Comparison of ENCODE assay signal across 10 mouse cellular contexts in the genomic region with DNA sequence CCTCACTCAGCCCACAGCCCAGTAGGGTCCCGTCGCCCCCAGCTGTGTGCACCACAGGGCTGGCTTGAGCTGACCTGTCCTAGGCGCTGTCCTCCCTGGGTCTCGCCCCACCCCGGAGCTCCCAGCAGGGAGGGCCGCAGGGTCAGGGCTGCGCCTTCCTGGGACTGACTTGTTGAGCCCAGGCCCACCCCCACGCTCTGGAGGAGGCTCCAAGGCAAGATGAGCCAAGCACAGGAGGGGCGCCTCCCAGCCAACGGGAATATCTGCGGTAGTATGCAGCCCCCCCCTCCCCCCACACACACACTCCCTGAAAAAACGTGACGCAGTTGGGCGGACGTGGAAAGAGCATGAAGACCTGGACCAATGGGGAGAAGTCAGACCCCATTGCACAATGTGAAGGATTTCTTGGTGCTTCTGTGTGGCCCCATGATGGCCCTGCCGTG. TPM values are rescaled to one million over a fixed set of nuclear protein-coding genes. Genes with fewer than 3 reads are reported as not detected.
DNase-seq lines count a peak whose midpoint lies in the region; ATAC-seq lines count a peak whose summit lies in the region.
"Had no signal": no experiment of that assay in that cellular context is flagged by ENCODE, and none has a peak within 500 bp of the region (broad histone marks: within the 10 kb centered on the region; RNA-seq: fewer than 3 reads in every experiment).

No protein-coding gene starts in this region.

- no peaks in the 10 kb centered on the region for H3K36me3 ChIP-seq in embryonic facial prominence, embryonic 12.5 days
- no peaks in the 10 kb centered on the region for H3K36me3 ChIP-seq in heart, embryonic 15.5 days
- no peaks in the 10 kb centered on the region for H3K36me3 ChIP-seq in midbrain, embryonic 16.5 days (ENCODE audit: control insufficient read depth, insufficient read depth, low read length)

- no peak overlapping the region for H3K9ac ChIP-seq in embryonic facial prominence, embryonic 12.5 days
- H3K9ac ChIP-seq in heart, embryonic 15.5 days = peak overlapping the region; percentile 35; the same call in 1 of the 2 replicates
- 0 out of 2 replicates have a peak overlapping the region, but pooled peaks have one; percentile 12 for H3K9ac ChIP-seq in midbrain, embryonic 16.5 days (ENCODE audit: low read depth, low read length)

- peak overlapping the region; percentile 48 for H3K4me2 ChIP-seq in embryonic facial prominence, embryonic 12.5 days (replicated peaks)
- H3K4me2 ChIP-seq in heart, embryonic 15.5 days = peak overlapping the region; percentile 56
- H3K4me2 ChIP-seq in midbrain, embryonic 16.5 days (ENCODE audit: low read length) = peak overlapping the region; percentile 47

- H3K27me3 ChIP-seq in embryonic facial prominence, embryonic 12.5 days = no peaks in the 10 kb centered on the region
- no peaks in the 10 kb centered on the region for H3K27me3 ChIP-seq in heart, embryonic 15.5 days
- no peaks in the 10 kb centered on the region for H3K27me3 ChIP-seq in midbrain, embryonic 16.5 days (ENCODE audit: control insufficient read depth, insufficient read depth, low read depth, low read length)

- DNase-seq in adrenal gland, adult 8-10 months = peak; percentile 24
- peak; percentile 61 for DNase-seq in liver
- no peak for DNase-seq in layer of hippocampus, adult 9-10 months (ENCODE audit: low spot score)
- DNase-seq in left cerebral cortex, adult 11 months (ENCODE audit: low spot score) = no peak

- H3K9me3 ChIP-seq in embryonic facial prominence, embryonic 12.5 days = no peaks in the 10 kb centered on the region
- H3K9me3 ChIP-seq in heart, embryonic 15.5 days (replicated peaks) = no peaks in the 10 kb centered on the region
- no peaks in the 10 kb centered on the region for H3K9me3 ChIP-seq in midbrain, embryonic 16.5 days (replicated peaks; ENCODE audit: control insufficient read depth, low read length, poor library complexity, severe bottlenecking)

- peaks cover 16% of the 10 kb centered on the region for H3K4me1 ChIP-seq in embryonic facial prominence, embryonic 12.5 days
- peaks cover 22% of the 10 kb centered on the region for H3K4me1 ChIP-seq in heart, embryonic 15.5 days (replicated peaks)
- no peaks in the 10 kb centered on the region for H3K4me1 ChIP-seq in midbrain, embryonic 16.5 days (ENCODE audit: control insufficient read depth, insufficient read depth, low read length)

- peak; percentile 67 for ATAC-seq in embryonic facial prominence, embryonic 12.5 days (ENCODE audit: insufficient number of reproducible peaks, insufficient read depth, low FRiP score, low TSS enrichment)
- peak; percentile 82 for ATAC-seq in heart, embryonic 15.5 days (replicated peaks; ENCODE audit: insufficient number of reproducible peaks, insufficient read depth, low FRiP score, low read depth)
- no peak for ATAC-seq in midbrain, embryonic 16.5 days
- ATAC-seq in erythroid progenitor cell, adult 5-6 weeks (replicated peaks; ENCODE audit: low FRiP score, poor library complexity, severe bottlenecking) = no peak

- no peak overlapping the region for H3K4me3 ChIP-seq in embryonic facial prominence, embryonic 12.5 days
- H3K4me3 ChIP-seq in heart, embryonic 15.5 days = peak overlapping the region; percentile 24
- peak overlapping the region; percentile 6; the same call in 1 of the 2 replicates for H3K4me3 ChIP-seq in midbrain, embryonic 16.5 days (ENCODE audit: low read depth, low read length)
- H3K4me3 ChIP-seq: myocyte had no signal

- H3K27ac ChIP-seq in embryonic facial prominence, embryonic 12.5 days = peak overlapping the region; percentile 26; the same call in 1 of the 2 replicates
- peak overlapping the region; percentile 89 for H3K27ac ChIP-seq in heart, embryonic 15.5 days
- no peak overlapping the region for H3K27ac ChIP-seq in midbrain, embryonic 16.5 days (ENCODE audit: low read length)

- WGBS in embryonic facial prominence, embryonic 12.5 days = 11% methylated on average over 16 of the region's 16 CpGs
- 9% methylated on average over 16 of the region's 16 CpGs for WGBS in heart, embryonic 15.5 days
- 14% methylated on average over 16 of the region's 16 CpGs for WGBS in midbrain, embryonic 16.5 days

RNA-seq across cellular contexts. Expression of a gene that starts 51.8 kb away (rescaled TPM):
- total RNA-seq in adrenal gland, adult 8-10 months (2022) = not detected
- polyA plus RNA-seq in embryonic facial prominence, embryonic 12.5 days (2016; fragmentation: Nextera tagmentation; extraction: Ambion mirVana) = not detected in 2 replicates
- polyA plus RNA-seq in heart, embryonic 15.5 days (2015; fragmentation: Nextera tagmentation; extraction: Ambion mirVana) = not detected in 2 replicates
- polyA plus RNA-seq in midbrain, embryonic 16.5 days (2015; fragmentation: Nextera tagmentation; extraction: Ambion mirVana) = not detected in 2 replicates
- total RNA-seq in erythroid progenitor cell, adult 5-6 weeks (2015; ENCODE audit: low replicate concordance) = not detected in 2 replicates
- total RNA-seq in erythroid progenitor cell, adult 5-6 weeks (2017; ENCODE audit: low replicate concordance) = not detected in 2 replicates
- total RNA-seq: adrenal gland, adult 18-20 months had no signal
- polyA plus RNA-seq: myocyte had no signal

RNA-seq across cellular contexts. Expression of a gene that starts 58.1 kb away (rescaled TPM):
- total RNA-seq in adrenal gland, adult 8-10 months (2022) = 10 to 100 TPM; 50.9 to 64.7 (median 60.2) TPM
- 74.6 and 77.8 TPM in 2 replicates for polyA plus RNA-seq in embryonic facial prominence, embryonic 12.5 days (2016; fragmentation: Nextera tagmentation; extraction: Ambion mirVana)
- 31.3 and 35.5 TPM in 2 replicates for polyA plus RNA-seq in heart, embryonic 15.5 days (2015; fragmentation: Nextera tagmentation; extraction: Ambion mirVana)
- polyA plus RNA-seq in midbrain, embryonic 16.5 days (2015; fragmentation: Nextera tagmentation; extraction: Ambion mirVana) = 31.1 and 37.7 TPM in 2 replicates
- total RNA-seq in erythroid progenitor cell, adult 5-6 weeks (2015; ENCODE audit: low replicate concordance) = 188 and 216 TPM in 2 replicates
- total RNA-seq in erythroid progenitor cell, adult 5-6 weeks (2017; ENCODE audit: low replicate concordance) = 249 and 271 TPM in 2 replicates

Comparison
In these comparisons a context has a peak if more than half of its experiments do, and no peak if none do; other contexts are left out.
1. DNase-seq: peak in adrenal gland, adult 8-10 months (single experiment) and liver (single experiment); none in layer of hippocampus, adult 9-10 months (single experiment) and left cerebral cortex, adult 11 months (single experiment).
2. ATAC-seq: peak in embryonic facial prominence, embryonic 12.5 days (single experiment) and heart, embryonic 15.5 days (single experiment); none in midbrain, embryonic 16.5 days (single experiment) and erythroid progenitor cell, adult 5-6 weeks (single experiment).
3. Peak in every context shown above with its lines, with median percentiles within 50 percentile points of each other: H3K4me2 ChIP-seq.